Mouse (Mus musculus) lung, adult 2 months (tissue): Measurements from ENCODE around the gene Olfr1457. TPM values are rescaled to one million over a fixed set of nuclear protein-coding genes. Genes with fewer than 3 reads are reported as not detected.

Experiments
- DNase-seq: peaks from one replicate; pipeline ENCODE4 v3.0.0; 2022
- H3K4me1 ChIP-seq: fragments of 200-500 bp; 2 replicates; pipeline ENCODE4 v1.6.1; 2011; ENCODE audit warnings: low read length; ENCODE audit not compliant: control insufficient read depth, insufficient read depth
- H3K4me3 ChIP-seq: fragments of 200-500 bp; replicated peaks from 2 replicates; pipeline ENCODE3; 2011; ENCODE audit warnings: low read depth, mild to moderate bottlenecking, control low read depth, low read length; ENCODE audit errors: extremely low read depth
- CTCF ChIP-seq: fragments of 200-500 bp; IDR thresholded peaks from 2 replicates; pipeline ENCODE4 v1.5.1; 2011; ENCODE audit warnings: mild to moderate bottlenecking, low read length, control low read depth; ENCODE audit not compliant: insufficient read depth
- POLR2A ChIP-seq: fragments of 200-500 bp; IDR thresholded peaks from 2 replicates; pipeline ENCODE4 v1.6.1; 2011; ENCODE audit warnings: low read depth, mild to moderate bottlenecking, control low read depth, low read length, borderline replicate concordance; ENCODE audit errors: extremely low read depth
- WGBS: fragments of 180-500 bp; shearing (Covaris S2); methylation state at CpG from one replicate; pipeline ENCODE4 v1.1.7; 2018; 5-methylcytosine and 5-hydroxymethylcytosine counted together
- polyA plus RNA-seq: library from polyadenylated mRNA; depleted of rRNA; stranded (reverse); fragments of >200 nt; gene quantifications from 2 replicates; pipeline ENCODE4 v1.2.3, GENCODE M21; 2012; rRNA removed

The Olfr1457 gene
- polyA plus RNA-seq = not detected in 2 replicates

GRCm38 (mm10) chr19:13097791-13098190, at the start of gene Olfr1457:
Gene Olfr1457, minus strand, starts transcription at chr19:13097891.
- 64% methylated on average over 2 of the region's 2 CpGs for WGBS
- TF ChIP-seq CTCF (no peak), POLR2A (no peak)
- Histone ChIP-seq H3K4me3 (no peak within 1 kb of the TSS), H3K4me1 (no peaks in the 10 kb centered on the region)
- no peak for DNase-seq

GRCm38 (mm10) chr19:13106675-13107074, 9.0 kb upstream of the Olfr1457 start, which contains the start of gene Olfr1458:
Gene Olfr1458, minus strand, starts transcription at chr19:13106775.
- 68% methylated on average over 3 of the region's 3 CpGs for WGBS
- Histone ChIP-seq H3K4me1 (no peaks in the 10 kb centered on the region), H3K4me3 (no peak within 1 kb of the TSS)
- no peak for DNase-seq
- no peak for TF ChIP-seq CTCF

GRCm38 (mm10) chr19:13093908-13094307, 3.8 kb downstream of the Olfr1457 start:
- DNase-seq = no peak
- WGBS = 74% methylated on average over 1 of the region's 1 CpGs
- no peaks in the 10 kb centered on the region for H3K4me1 ChIP-seq
- no peak overlapping the region for H3K4me3 ChIP-seq
- TF ChIP-seq POLR2A (no peak), CTCF (no peak)

- no peak within 1 kb of the TSS for H3K4me3 ChIP-seq
- TF ChIP-seq POLR2A = no peak
- no peak for TF ChIP-seq CTCF
- 56% methylated on average over 2 of the region's 2 CpGs for WGBS
- H3K4me1 ChIP-seq = no peaks in the 10 kb centered on the region
- no peak for DNase-seq
Measured at GRCm38 (mm10) chr19:13060310-13060709, 37.4 kb downstream of the Olfr1457 start, which contains the start of gene Olfr1454. Gene Olfr1454, plus strand, starts transcription at chr19:13060610.

Other genes with a start within 250 kb of the Olfr1457 start
- gene Olfr1444, start 240.6 kb downstream of the Olfr1457 start, polyA plus RNA-seq = not detected in 2 replicates
- not detected in 2 replicates for gene Olfr1445, start 214.0 kb downstream of the Olfr1457 start, polyA plus RNA-seq
- not detected in 2 replicates for gene Olfr1446, start 204.4 kb downstream of the Olfr1457 start, polyA plus RNA-seq
- not detected in 2 replicates for gene Olfr1447, start 194.1 kb downstream of the Olfr1457 start, polyA plus RNA-seq
- not detected in 2 replicates for gene Olfr1448, start 173.5 kb downstream of the Olfr1457 start, polyA plus RNA-seq
- gene Olfr1449, start 167.1 kb downstream of the Olfr1457 start, polyA plus RNA-seq = not detected in 2 replicates
- gene Olfr1450, start 147.6 kb downstream of the Olfr1457 start, polyA plus RNA-seq = not detected in 2 replicates
- gene Olfr1451, start 102.9 kb downstream of the Olfr1457 start, polyA plus RNA-seq = not detected in 2 replicates
- not detected in 2 replicates for gene Olfr1453, start 69.6 kb downstream of the Olfr1457 start, polyA plus RNA-seq
- gene Olfr1454, start 37.3 kb downstream of the Olfr1457 start, polyA plus RNA-seq = not detected in 2 replicates
- not detected in 2 replicates for gene Olfr1458, start 8.9 kb upstream of the Olfr1457 start, polyA plus RNA-seq
- gene Olfr1459, start 51.7 kb upstream of the Olfr1457 start, polyA plus RNA-seq = not detected in 2 replicates
- gene Olfr1461, start 65.1 kb upstream of the Olfr1457 start, polyA plus RNA-seq = not detected in 2 replicates
- not detected in 2 replicates for gene Olfr1462, start 87.8 kb upstream of the Olfr1457 start, polyA plus RNA-seq
- not detected in 2 replicates for gene Olfr1463, start 133.4 kb upstream of the Olfr1457 start, polyA plus RNA-seq
- gene Olfr1465, start 217.7 kb upstream of the Olfr1457 start, polyA plus RNA-seq = not detected in 2 replicates
- gene Olfr1466, start 241.0 kb upstream of the Olfr1457 start, polyA plus RNA-seq = not detected in 2 replicates